In genomic region chr10:120553097-120553453, GRCm38 (mm10) we compare ENCODE assay signal across 8 mouse cellular contexts.
DNase-seq lines count a peak whose midpoint lies in the region; ATAC-seq lines count a peak whose summit lies in the region.

No protein-coding gene starts in this region.

- peak; percentile 81 for ATAC-seq in forebrain, embryonic 15.5 days (replicated peaks)
- ATAC-seq in midbrain, embryonic 13.5 days: peak; percentile 73

- H3K4me3 ChIP-seq in forebrain, embryonic 15.5 days: peak overlapping the region; percentile 57
- H3K4me3 ChIP-seq in limb, embryonic 10.5 days: peak overlapping the region; percentile 76
- H3K4me3 ChIP-seq in midbrain, embryonic 13.5 days (replicated peaks): peak overlapping the region; percentile 52

- peak; percentile 4 to 10 for DNase-seq in cerebellum, postnatal 14 days
- DNase-seq in cerebellum, adult 9-11 months: no peak
- DNase-seq in Muller cell, postnatal 12 days (ENCODE audit: inconsistent ontology term): peak; percentile 39
- peak; percentile 81 for DNase-seq in limb, embryonic 10.5 days (ENCODE audit: low spot score)
- DNase-seq in yolk sac, embryonic 10.5 days (ENCODE audit: low spot score): peak; percentile 64
- DNase-seq in right cerebral cortex, postnatal 25 days: no peak

- no peaks in the 10 kb centered on the region for H3K36me3 ChIP-seq in forebrain, embryonic 15.5 days
- H3K36me3 ChIP-seq in limb, embryonic 10.5 days: no peaks in the 10 kb centered on the region
- H3K36me3 ChIP-seq in midbrain, embryonic 13.5 days: no peaks in the 10 kb centered on the region

- H3K4me1 ChIP-seq in forebrain, embryonic 15.5 days: peaks cover 18% of the 10 kb centered on the region
- peaks cover 42% of the 10 kb centered on the region for H3K4me1 ChIP-seq in limb, embryonic 10.5 days
- H3K4me1 ChIP-seq in midbrain, embryonic 13.5 days (replicated peaks): peaks cover 18% of the 10 kb centered on the region

- 0% methylated on average over 16 of the region's 16 CpGs for WGBS in forebrain, embryonic 15.5 days
- under 1% methylated on average over 16 of the region's 16 CpGs for WGBS in limb, embryonic 10.5 days
- under 1% methylated on average over 16 of the region's 16 CpGs for WGBS in midbrain, embryonic 13.5 days

- H3K27me3 ChIP-seq in forebrain, embryonic 15.5 days: peaks cover 16% of the 10 kb centered on the region; the same call in 1 of the 2 replicates
- no peaks in the 10 kb centered on the region for H3K27me3 ChIP-seq in limb, embryonic 10.5 days (ENCODE audit: low read depth, poor library complexity, severe bottlenecking)
- peaks cover 53% of the 10 kb centered on the region for H3K27me3 ChIP-seq in midbrain, embryonic 13.5 days

- H3K27ac ChIP-seq in forebrain, embryonic 15.5 days (replicated peaks): no peak overlapping the region
- H3K27ac ChIP-seq in limb, embryonic 10.5 days: peak overlapping the region; percentile 98
- no peak overlapping the region for H3K27ac ChIP-seq in midbrain, embryonic 13.5 days

- peak overlapping the region; percentile 100 for H3K4me2 ChIP-seq in forebrain, embryonic 15.5 days (replicated peaks)
- peak overlapping the region; percentile 99 for H3K4me2 ChIP-seq in midbrain, embryonic 13.5 days (replicated peaks)

- H3K9ac ChIP-seq in forebrain, embryonic 15.5 days (replicated peaks): peak overlapping the region; percentile 48; the same call in 1 of the 2 replicates
- peak overlapping the region; percentile 66; the same call in 1 of the 2 replicates for H3K9ac ChIP-seq in midbrain, embryonic 13.5 days (replicated peaks)

- H3K9me3 ChIP-seq in forebrain, embryonic 15.5 days: no peaks in the 10 kb centered on the region
- H3K9me3 ChIP-seq in limb, embryonic 10.5 days (replicated peaks): no peaks in the 10 kb centered on the region
- H3K9me3 ChIP-seq in midbrain, embryonic 13.5 days: no peaks in the 10 kb centered on the region

Comparison
In these comparisons a context has a peak if more than half of its experiments do, and no peak if none do; other contexts are left out.
1. DNase-seq: peak in cerebellum, postnatal 14 days (2 of 2), Muller cell, postnatal 12 days (single experiment), limb, embryonic 10.5 days (single experiment) and yolk sac, embryonic 10.5 days (single experiment); none in cerebellum, adult 9-11 months (single experiment) and right cerebral cortex, postnatal 25 days (single experiment).
2. Peak in every context shown above with its lines, with median percentiles within 50 percentile points of each other: H3K4me3 ChIP-seq.